Mouse (Mus musculus) olfactory bulb, adult 2 months (tissue): Measurements from ENCODE around the gene Lmf1.

ENCODE experiments used
- CTCF ChIP-seq: fragments of 200-500 bp; IDR thresholded peaks from 2 replicates; pipeline ENCODE4 v1.5.1; 2012; ENCODE audit warnings: low read depth, mild to moderate bottlenecking, low read length, moderate library complexity; ENCODE audit not compliant: insufficient read depth
- POLR2A ChIP-seq: fragments of 200-500 bp; IDR thresholded peaks from 2 replicates; pipeline ENCODE4 v1.6.1; 2012; ENCODE audit warnings: mild to moderate bottlenecking, low read depth, low read length, moderate library complexity; ENCODE audit not compliant: insufficient read depth

GRCm38 (mm10) chr17:25568206-25568605, 10.7 kb upstream of the Lmf1 start:
- TF ChIP-seq CTCF (no peak), POLR2A (0 out of 2 replicates have a peak, but pooled peaks have one; percentile 10)
